ENCODE assay signal across 30 mouse cellular contexts in the genomic region with DNA sequence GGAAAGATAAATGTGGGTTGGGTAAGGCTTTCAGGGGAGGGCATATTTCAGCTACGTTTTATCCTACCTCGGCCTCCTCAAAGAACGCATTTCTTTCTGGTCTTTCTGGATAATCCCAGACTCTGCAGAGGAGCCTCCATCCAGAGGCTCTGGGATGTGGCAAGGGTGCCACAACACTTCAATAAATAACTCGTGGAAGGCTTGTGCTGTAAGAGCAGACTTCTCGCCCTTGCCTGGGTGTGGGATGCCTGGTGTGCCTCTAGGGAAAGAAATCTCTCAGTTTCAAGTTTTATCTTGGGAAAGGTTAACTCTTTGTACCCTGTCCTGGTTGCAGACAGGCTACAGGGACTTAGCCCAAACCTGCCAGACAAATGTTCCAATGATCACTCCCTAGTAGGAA. TPM values are rescaled to one million over a fixed set of nuclear protein-coding genes. Genes with fewer than 3 reads are reported as not detected.
"Had no signal": no experiment of that assay in that cellular context is flagged by ENCODE, and none has a peak within 500 bp of the region (broad histone marks: within the 10 kb centered on the region; RNA-seq: fewer than 3 reads in every experiment).

No protein-coding gene starts in this region.

- H3K4me3 ChIP-seq: gastrocnemius, adult 2 months; heart, embryonic 13.5 days; heart, embryonic 15.5 days; hindbrain, embryonic 13.5 days; hindbrain, embryonic 15.5 days; limb, embryonic 10.5 days; limb, embryonic 12.5 days; liver, embryonic 13.5 days; liver, embryonic 15.5 days had no signal

- DNase-seq: gastrocnemius, adult 2 months; gastrocnemius, postnatal 10 days; gastrocnemius, postnatal 25 days; heart, adult 18-20 months; heart, postnatal 14 days; heart, postnatal 36 days; kidney, adult 18-20 months; kidney, adult 8-10 months; kidney, postnatal 10 days; kidney, postnatal 25 days; kidney, postnatal 4 days; liver; liver, embryonic 13.5 days had no signal

- H3K27ac ChIP-seq: gastrocnemius, adult 2 months; heart, embryonic 13.5 days; heart, embryonic 15.5 days; hindbrain, embryonic 13.5 days; hindbrain, embryonic 15.5 days; hindbrain, postnatal 0 days; limb, embryonic 10.5 days; limb, embryonic 12.5 days; liver, embryonic 13.5 days; liver, embryonic 15.5 days had no signal

RNA-seq across cellular contexts. Expression of gene F830045P16Rik, which starts 33.2 kb away (rescaled TPM):
- total RNA-seq: gastrocnemius, adult 2 months; gastrocnemius, postnatal 25 days; heart, adult 18-20 months; hematopoietic stem cell, adult 5-6 weeks; hindbrain, postnatal 0 days had no signal
- polyA plus RNA-seq: heart, embryonic 11.5 days; heart, embryonic 13.5 days; heart, embryonic 15.5 days; heart, postnatal 0 days; hindbrain, embryonic 11.5 days; hindbrain, embryonic 13.5 days; hindbrain, embryonic 15.5 days; hindbrain, postnatal 0 days; intestine, embryonic 14.5 days; intestine, embryonic 16.5 days; kidney, embryonic 14.5 days; kidney, embryonic 16.5 days; limb, embryonic 10.5 days; limb, embryonic 12.5 days; liver, embryonic 11.5 days; liver, embryonic 13.5 days; liver, embryonic 15.5 days had no signal
